Mouse (Mus musculus) adrenal gland (tissue): Measurements from ENCODE around the gene Plcd3.

Source experiments
- intact Hi-C: fragments of 180-260 bp; cut with DNase I; formaldehyde crosslinking; loops from one replicate; pipeline ENCODE4 v1.15.1; 2025

Plcd3 gene

DNA sequence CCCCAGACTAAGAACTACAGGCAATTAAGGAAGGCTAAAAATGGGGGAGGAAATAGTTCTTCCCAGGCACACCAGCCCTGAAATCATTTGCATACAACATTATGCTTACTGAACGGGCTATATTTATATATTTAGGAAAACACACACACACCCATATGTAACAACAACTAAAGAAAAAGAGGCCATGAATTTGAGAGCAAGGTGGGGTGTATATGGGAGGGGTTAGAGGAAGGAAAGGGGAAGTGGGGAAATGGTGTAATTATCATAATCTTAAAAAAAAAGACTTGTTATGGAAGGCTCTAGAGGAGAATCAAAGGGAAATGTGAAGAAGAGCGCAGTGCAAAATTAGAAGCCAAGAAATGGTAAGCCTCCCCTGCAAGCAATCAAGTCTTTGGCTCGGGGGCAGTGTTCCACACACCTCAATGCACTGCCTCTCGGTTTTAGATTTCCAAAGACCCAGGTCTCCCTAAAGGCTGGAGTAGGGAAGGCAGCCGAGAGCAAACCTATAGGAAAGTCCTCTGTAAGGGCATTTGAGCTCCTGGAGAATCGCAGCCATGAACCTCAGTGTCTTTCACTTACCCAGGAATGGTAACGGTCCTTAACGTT lies 73.8 kb downstream of the Plcd3 start:
- intact Hi-C loops: no loop called here

DNA sequence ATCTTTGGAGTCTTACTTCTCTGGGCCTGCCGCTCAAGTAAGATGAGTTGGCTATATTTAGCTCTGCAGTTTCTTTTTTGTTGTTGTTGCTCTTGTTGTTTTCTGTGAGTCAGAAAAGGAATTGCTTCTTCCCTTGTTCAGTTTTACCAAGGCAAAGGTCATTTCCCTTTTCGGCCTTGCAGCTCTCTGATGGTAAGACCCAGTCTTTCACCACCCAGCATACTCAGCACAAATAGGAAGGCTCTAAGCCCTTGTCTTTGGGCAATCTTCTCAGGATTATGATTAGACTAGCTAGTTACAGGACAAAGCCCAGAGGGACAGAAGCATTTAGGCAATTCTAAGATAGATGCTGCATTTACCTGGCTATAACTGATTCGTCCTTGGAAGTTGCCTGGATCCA lies 74.6 kb downstream of the Plcd3 start:
- intact Hi-C loops: no loop called here

DNA sequence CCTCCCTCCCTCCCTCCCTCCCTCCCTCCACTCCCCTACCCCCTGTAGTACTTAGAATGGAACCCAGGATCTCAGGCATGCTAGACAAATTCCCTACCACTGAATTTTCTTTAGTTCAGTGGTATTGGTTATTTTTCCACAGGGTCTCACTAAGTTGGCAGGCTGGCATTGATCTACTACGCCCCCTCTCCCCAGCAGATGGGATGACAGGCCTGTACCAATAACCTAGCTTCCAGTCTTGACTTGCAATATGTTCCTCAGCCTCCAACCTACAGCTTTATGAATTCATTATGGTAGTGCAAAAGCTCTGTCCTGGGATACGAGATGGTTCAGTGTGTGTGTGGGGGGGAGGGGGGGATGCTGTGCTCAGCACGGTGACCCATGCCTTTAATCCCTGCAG lies 77.5 kb downstream of the Plcd3 start:
- intact Hi-C loops: no loop called here

DNA sequence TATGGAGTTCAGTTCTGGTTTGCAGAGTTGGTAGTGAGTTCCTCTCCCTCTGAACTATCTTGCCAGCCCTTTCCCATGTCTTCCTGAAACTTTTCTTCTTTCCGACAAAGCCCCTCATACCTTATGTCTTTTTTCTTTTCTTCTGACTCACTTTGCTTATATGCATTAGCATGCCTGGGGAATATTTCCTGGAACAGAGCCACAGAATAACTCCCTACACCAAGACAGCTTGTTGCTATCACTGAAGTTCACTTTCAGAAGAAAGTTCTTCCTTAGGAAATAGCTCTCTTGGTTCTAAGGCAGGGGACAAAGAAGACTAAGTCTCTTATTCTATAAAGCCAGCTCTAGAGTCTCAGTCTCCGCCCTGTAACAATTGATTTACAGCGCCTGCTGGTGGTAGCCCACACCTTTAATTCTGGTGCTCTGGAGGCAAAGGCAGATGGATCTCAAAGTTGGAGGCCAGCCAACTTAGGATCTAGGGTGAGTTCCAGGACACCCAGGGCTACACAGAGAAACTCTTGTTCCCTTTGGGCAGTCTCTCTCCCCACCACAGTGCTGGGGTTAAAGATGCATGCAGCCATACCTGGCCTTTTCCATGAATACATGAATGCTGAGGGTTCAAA lies 80.6 kb downstream of the Plcd3 start:
- intact Hi-C loops: no loop called here
